Mouse (Mus musculus): ENCODE measurements around the gene Serping1.
"Not testable (repeated sequence)": the region's sequence is repeated elsewhere in the genome, so short reads cannot be mapped to it uniquely, and the experiment has no call there.

Serping1 gene

DNA sequence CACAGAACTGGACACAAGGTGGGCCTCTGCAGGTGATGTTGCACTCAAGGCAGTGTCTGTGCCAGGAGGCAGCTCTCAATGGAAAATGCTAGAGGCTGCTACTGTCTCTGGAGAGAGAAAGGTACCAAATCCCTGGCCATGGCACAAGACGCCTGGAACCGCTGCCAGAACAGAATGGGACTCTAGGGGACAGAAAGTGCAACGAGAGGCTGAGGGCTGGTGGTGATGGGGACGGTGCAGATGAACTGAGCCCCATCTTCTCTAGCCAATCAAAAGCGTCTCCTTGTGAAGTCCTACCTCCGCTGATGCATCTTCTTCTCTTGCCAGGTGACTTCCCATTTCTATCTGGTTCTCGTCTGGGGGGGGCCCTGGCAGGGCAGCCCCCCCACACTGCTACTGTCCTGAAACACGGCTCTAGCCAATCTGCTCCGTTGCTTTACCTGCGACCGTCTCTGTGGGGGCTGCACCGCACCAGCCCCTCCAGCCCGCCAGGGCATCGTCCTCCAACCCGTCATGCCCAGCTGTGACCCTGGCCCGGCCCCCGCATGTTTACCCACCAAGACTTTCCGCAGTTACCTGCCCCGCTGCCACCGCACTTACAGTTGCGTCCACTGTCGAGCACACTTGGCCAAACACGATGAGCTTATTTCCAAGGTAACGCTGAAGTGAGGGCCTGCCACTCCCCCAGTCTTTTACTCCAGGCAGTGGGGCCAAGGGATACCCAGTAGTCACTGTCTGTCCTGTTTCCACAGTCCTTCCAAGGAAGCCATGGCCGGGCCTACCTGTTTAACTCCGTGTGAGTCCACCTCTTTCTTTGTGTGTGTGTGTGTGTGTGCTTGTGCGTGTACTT lies 38.7 kb downstream of the Serping1 start:
- DNase-seq: peak; percentile 21

DNA sequence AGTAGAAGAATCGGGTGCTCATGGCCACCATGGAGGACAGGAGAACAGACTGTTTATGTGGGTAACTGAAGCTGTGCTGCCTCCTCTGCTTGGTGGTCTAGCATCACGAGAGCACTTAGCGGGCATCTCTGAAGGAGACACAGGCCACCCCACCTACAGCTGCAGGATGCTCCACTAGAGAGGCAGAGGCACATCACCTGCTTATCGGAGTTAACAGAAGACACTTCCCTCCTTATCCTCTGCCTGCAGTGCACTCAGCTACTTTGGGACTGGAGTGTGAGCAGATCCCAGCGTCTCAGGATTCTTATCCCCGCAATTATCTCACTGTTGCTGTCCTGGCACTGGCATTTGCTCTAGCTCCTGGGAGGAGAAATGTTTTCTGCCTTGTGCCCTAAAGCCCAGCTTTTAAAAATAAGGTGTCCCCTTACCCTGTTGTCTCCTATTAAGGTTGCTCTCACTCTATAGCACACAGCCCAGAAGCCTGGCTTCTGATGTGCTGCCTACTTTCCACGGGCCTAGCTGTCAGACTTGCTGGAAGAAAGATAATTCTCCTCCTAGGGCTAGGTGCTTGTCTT lies 39.8 kb downstream of the Serping1 start:
- no peak for DNase-seq

DNA sequence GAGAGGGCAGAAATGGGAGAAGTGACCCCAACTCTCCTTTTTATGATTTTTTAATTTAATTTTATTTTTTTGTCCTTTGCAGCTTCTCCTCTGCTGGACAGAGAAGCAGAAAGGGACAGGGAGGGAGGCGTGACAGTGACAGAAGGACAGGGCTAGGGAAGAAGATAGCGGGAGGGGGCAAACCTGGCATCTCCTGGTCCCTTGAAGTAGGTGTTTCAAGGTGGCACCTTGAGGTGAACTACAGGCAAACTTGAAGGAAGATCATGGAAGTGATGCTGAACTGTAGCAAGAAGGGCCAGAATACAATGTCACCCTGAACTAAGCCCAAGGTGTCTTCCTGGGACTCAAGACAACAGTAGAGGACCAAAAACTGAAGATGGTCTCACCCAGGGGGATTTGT lies 40.3 kb downstream of the Serping1 start:
- no peak for DNase-seq

GRCm38 (mm10) chr2:84734351-84734864 lies 40.8 kb downstream of the Serping1 start:
- peak; percentile 77 for DNase-seq

GRCm38 (mm10) chr2:84733579-84734300 lies 41.5 kb downstream of the Serping1 start, which contains the start of gene Ypel4:
Gene Ypel4, plus strand, starts transcription at chr2:84734058.
- peak; percentile 80 for DNase-seq

DNA sequence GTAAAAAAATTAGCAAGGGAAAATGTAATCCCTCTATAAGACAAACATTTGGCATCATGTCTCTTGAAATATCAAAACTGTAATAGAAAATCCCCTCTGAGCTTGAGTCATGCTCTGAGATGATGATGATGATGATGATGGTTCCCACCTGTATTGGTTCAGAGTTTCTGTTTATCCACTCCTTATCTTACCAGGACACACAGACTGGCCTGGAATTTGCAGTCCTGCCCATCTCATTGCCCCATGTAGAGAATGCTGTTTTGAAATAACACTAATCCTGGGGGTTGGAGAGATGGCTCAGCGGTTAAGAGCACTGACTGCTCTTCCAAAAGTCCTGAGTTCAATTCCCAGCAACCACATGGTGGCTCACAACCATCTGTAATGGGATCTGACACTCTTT lies 42.9 kb downstream of the Serping1 start:
- DNase-seq: no peak

GRCm38 (mm10) chr2:84731206-84731605 lies 44.0 kb downstream of the Serping1 start:
- DNase-seq: no peak

DNA sequence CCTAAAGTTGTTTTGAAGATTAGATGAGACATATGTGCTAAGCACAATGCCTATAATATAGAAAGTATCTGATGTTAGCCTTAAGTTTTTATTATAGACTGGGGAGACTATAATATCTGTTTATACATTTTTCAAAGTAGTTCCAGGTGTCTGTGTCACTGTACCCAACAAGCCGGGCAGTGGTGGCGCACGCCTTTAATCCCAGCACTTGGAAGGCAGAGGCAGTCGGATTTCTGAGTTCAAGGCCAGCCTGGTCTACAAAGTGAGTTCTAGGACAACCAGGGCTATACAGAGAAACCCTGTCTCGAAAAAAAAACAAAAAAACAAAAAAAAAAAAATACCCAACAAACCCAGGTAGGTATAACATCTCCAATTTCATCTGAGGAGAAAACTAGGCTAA lies 47.1 kb downstream of the Serping1 start:
- not testable (repeated sequence) for DNase-seq

DNA sequence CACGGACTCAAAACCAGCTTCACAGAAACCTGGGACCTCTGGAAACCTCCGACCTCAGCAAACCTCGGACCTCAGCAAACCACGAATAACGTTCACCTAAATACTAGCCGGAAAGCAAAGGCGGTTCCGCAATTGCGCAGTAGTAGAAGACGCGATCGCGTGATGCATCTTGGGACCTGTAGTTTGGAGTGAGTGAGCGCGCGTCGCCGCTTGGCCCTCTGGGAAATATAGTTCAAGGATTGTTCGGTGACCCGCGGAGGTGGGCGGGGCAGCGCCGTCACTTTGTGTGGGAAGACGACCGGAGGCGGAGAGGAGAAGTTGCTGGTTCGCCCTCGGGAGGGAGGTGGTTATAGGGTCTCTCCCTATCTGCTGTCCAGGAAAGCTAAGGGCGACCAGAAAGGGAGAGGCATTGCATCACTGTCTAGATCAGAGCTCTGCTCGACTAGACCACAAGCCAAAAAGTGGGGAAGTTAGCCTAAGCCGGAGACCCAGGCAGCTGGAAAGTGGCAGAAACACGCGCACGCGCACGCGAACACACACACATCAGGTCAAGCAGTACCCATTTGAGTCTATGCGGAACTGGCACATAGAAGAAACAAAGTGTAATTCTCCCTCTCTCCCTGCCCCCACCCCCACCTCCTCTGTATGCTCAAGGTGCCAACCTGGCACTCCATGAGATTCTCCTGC lies 47.9 kb downstream of the Serping1 start, which contains the start of gene Clp1:
Gene Clp1, minus strand, starts transcription at position 179 of the 687 bp plus-strand sequence.
- DNase-seq: peak; percentile 99

DNA sequence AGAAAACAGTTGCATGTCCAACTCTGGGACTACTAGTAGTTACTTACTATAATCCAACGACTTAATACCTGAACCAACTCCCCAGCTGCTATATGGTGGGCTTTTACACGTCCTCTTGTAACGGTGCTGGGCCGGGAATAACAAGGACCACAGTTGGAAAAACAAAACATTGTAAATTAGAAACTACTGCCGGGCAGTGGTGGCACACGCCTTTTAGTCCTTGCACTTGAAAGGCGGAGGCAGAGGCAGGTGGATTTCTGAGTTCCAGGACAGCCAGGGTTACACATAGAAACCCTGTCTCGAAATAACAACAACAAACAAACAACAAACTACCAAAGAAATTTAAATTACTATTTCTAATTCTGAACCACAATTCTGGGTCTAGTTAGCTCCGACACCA lies 48.5 kb downstream of the Serping1 start:
- no peak for DNase-seq

GRCm38 (mm10) chr2:84725770-84726169 lies 49.5 kb downstream of the Serping1 start:
- DNase-seq: no peak

GRCm38 (mm10) chr2:84723856-84724255 lies 51.4 kb downstream of the Serping1 start:
- DNase-seq: no peak

- no peak for DNase-seq
Measured at GRCm38 (mm10) chr2:84721182-84721581, 54.1 kb downstream of the Serping1 start.

- no peak for DNase-seq
Measured at GRCm38 (mm10) chr2:84720718-84721117, 54.5 kb downstream of the Serping1 start.

DNA sequence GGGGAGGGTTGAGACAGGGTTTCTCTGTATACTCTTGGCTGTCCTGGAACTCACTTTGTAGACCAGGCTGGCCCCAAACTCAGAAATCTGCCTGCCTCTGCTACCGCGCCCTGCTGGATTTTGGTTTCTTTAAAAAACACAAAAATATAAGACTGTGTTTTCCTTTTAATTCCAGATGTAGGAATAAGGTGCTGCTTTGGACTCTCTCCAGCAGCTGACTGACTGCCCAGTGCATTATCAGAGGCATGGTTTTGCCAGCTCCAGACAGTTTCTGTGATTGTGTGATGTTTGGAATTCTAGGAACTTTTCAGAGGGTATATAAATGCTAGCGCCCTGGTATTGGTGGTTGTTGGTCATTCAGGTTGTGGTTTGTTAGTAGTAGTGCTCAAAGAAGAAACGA lies 57.9 kb downstream of the Serping1 start:
- DNase-seq: no peak

- no peak for DNase-seq
Measured at GRCm38 (mm10) chr2:84716423-84717355, 58.6 kb downstream of the Serping1 start.

- peak; percentile 99 for DNase-seq
Measured at GRCm38 (mm10) chr2:84715562-84716361, 59.5 kb downstream of the Serping1 start.

Measured in retina, postnatal 1 day (tissue).